Mouse (Mus musculus) thymus, postnatal 0 days (tissue): ENCODE results near the gene Kdm6b. TPM values are rescaled to one million over a fixed set of nuclear protein-coding genes. Genes with fewer than 3 reads are reported as not detected.
A peak's percentile ranks its signal among the peaks of the same experiment; 100 is the strongest.
"Not testable (repeated sequence)": the region's sequence is repeated elsewhere in the genome, so short reads cannot be mapped to it uniquely, and the experiment has no call there.

Experiments used
- DNase-seq: peaks from one replicate; pipeline ENCODE4 v3.0.0-alpha.2; 2015; ENCODE audit warnings: low spot score
- polyA plus RNA-seq: library from polyadenylated mRNA; unstranded; fragments of >200 nt; fragmentation: Nextera tagmentation; extraction: Ambion mirVana; gene quantifications from 2 replicates; pipeline ENCODE4 v1.2.1, GENCODE M21; 2015

The Kdm6b gene
- polyA plus RNA-seq, 1 experiment from 2014 or later, result 45.6 TPM

GRCm38 (mm10) chr11:69406867-69407723 lies 6.4 kb downstream of the Kdm6b start:
- DNase-seq, result no peak

DNA sequence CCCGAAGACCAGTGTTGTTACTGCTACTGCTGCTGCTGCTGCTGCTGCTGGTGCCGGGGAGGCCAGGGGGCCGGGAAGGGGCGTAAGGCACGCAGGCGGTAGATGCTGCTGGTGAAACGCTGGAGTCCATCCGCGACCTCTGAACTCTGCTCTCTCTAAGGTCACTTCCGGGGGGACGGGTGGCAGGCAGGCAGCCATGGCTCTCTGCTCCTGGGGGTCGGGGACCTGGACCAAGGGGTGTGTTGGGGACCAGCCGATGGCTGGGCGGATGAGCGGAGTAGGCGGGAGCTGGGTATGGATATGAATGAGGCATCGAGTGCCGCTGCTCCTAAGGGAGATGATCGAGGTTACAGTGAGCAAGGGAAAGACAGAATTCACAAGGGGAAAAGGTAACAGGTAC lies 7.2 kb downstream of the Kdm6b start:
- DNase-seq, result no peak

DNA sequence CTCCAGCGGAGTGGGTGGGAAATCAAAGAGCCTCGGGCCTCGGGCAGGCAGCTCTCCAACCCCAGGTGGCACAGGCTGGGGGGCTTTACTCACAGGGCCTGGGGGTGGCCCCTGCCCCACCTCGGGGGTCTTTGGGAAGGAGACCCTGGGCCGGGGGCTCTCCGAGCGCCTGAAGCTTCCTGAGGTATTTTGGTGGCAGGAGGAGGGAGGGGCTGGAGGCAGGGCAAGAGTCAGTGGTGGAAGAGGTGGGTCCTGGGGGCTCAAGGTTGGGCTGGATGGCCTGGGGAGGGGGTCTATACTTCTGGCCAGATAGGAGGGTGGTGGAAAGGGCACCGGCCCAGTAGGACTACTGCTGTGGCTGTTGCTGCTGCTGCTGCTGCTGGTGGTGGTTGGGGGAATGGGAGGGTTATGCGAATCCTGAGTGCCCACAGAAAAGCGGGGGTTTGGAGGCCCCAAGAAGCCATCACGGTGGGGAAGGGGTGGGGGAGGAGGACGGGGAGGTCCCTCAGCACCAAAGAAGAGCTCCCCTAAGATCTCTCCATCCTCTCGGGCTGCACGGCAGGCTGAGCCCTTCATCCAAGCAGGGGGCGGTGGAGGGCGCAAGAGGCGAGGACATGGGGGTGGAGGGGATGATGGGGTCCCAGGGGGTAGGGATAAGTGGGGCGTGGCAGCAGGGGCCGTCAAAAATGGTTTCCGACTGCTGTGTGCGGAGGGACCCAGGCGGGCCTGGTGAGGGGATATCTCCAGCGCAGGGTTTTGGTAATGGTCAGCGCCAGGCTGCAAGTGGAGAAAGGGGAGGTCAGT lies 7.9 kb downstream of the Kdm6b start:
- DNase-seq, result no peak

DNA sequence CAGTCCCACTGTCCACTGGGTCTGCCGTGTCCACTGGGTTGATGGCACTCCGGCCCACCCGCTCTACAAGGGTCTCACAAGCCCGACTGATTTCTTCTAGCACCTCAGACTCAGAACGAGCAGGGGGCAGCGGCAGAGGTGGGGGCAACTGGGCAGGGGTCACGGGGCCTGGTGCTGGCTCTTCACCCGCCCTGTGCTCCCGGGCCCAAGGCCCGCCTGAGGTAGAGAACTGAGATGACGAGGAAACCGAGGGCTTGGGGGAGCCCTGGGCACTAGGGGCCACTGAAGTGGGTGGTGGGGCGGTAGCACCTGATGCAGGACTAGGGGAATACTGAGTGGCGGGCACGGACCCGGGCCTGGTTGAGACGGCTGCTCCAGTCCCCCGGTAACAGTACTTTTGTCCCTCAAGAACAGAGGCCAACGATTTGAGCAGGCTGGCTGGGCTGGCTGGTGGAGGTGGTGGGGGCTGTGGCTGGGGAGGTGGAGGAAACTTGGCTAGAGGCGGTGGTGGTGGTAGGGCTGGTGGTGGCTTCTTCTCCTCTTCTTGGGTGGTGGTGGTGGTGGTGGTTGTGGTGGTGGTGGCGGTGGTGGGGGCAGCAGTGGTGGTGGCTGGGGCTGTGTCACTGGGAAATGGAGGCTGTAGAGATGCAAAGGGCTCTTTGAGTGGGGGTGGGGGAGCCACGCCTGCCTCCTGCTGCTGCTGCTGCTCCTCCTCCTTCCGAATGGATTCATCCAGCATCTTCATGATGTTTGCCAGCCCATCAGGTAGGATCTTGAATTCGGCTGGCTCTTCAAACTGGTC lies 8.7 kb downstream of the Kdm6b start:
- DNase-seq, result no peak

DNA sequence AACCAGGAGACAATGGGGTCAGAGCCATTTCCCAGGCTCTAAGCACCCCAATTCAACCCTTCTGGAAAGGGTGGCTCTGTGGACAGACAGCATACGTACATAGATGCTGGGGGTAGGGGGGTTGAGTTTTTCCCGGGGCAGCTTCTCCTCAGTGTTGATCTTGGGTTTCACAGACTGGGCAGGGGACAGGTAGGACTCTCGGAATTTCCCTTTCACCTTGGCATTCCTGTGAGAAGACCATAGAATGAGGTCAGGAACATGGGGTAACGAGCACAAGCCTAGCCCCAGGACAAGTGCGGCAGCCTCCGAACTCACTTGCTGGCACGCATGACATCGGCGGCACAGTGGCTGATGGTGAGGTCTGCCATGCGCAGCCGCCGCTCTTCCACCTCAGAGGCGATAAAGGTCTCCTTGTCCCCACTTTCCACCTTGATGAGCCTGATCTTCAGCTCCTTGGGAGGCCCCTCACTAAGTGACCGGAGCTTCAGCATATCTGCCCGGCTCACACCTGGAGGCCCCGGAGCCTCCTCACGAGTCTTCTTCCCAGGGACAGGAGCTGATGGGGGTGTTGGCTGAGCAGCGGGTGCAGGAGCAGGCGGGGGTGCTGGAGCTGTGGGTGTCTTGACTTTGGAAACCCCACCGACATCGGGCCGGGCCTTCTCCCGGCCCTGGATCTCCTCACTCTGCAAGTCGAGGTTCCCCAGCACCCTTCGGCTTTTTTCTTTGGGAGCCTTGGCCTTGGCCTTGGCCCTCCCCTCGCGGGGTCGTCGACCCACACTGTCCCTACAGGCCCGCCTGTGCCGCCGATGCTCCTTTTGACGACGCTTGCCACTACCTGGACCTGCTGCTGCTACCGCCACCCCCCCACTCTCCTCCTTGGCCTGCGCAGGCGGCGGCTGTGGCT lies 9.5 kb downstream of the Kdm6b start:
- no peak for DNase-seq

- no peak for DNase-seq
These were observed 11.5 kb downstream of the Kdm6b start for GRCm38 (mm10) chr11:69401987-69402386.

- peak; percentile 96 for DNase-seq
These were observed 12.3 kb downstream of the Kdm6b start for GRCm38 (mm10) chr11:69401210-69401637.

GRCm38 (mm10) chr11:69400083-69400850 lies 13.2 kb downstream of the Kdm6b start:
- no peak for DNase-seq

GRCm38 (mm10) chr11:69399201-69400082 lies 14.0 kb downstream of the Kdm6b start:
- DNase-seq, result no peak

DNA sequence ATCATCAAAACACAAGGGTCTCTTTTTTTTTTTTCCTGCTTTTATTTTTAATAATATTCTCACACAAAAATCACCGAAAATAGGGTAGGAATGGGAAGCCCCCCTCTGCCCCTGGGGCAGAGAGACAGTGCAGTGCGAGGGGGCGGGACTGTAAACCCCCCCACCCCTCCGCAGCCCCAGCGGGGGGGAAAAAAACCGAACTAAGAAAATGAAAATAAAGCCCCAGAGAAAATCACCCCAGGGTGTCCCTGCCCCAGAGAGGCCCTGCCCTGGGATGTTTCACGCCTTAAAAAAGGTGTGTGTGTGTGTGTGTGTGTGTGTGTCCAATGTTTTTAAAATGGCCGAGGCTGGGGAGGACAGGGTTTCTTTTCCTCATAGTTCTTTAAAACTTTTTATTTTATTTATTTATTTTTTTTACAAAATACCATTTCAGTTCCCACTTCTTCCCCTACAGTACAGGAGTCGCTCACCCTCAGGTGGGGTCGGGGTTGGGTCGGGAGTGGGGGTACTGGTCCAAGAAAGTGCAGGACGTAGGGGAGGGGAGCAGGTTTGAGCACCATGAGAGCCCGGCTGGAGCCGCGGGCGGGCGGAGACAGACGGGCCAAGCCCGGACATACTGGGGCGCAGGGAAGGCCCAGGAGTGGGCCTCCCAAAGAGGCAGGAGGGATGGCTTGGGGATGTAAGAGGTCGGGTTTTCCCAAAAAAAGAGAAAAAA lies 14.8 kb downstream of the Kdm6b start:
- no peak for DNase-seq

DNA sequence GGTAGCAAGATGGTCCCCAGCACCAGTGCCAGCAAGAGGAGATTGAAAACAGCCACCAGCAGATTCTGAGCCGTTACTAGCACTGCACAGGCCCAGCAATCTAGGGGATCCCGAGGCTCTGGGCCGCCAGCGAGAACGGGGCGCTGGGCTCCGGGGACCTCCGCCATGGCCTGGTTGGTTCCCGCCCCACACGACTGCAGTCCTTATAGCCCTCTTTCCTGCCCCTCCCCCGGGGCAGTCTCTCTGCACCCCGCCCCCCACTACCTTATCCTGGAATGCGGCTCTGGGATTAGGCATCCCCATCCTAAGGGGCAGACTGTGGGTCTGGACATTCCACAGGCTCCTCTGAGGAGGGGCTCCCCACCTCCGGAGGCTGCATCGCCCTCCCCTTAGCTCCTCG lies 15.4 kb downstream of the Kdm6b start, which contains the start of gene Tmem88:
Gene Tmem88 (minus strand): TSS at position 176 of the 400 bp plus-strand sequence.
- DNase-seq, result no peak

GRCm38 (mm10) chr11:69397581-69398057 lies 15.9 kb downstream of the Kdm6b start:
- no peak for DNase-seq

GRCm38 (mm10) chr11:69396772-69397171 lies 16.7 kb downstream of the Kdm6b start:
- no peak for DNase-seq

GRCm38 (mm10) chr11:69395634-69396373 lies 17.7 kb downstream of the Kdm6b start:
- DNase-seq, result peak; percentile 99

- DNase-seq, result not testable (repeated sequence)
These were observed 18.2 kb downstream of the Kdm6b start, which contains the start of the genes Naa38 and Cyb5d1 for GRCm38 (mm10) chr11:69395235-69395633. Gene Naa38 (plus strand): TSS chr11:69395487. Gene Cyb5d1 (minus strand): TSS chr11:69395631.

DNA sequence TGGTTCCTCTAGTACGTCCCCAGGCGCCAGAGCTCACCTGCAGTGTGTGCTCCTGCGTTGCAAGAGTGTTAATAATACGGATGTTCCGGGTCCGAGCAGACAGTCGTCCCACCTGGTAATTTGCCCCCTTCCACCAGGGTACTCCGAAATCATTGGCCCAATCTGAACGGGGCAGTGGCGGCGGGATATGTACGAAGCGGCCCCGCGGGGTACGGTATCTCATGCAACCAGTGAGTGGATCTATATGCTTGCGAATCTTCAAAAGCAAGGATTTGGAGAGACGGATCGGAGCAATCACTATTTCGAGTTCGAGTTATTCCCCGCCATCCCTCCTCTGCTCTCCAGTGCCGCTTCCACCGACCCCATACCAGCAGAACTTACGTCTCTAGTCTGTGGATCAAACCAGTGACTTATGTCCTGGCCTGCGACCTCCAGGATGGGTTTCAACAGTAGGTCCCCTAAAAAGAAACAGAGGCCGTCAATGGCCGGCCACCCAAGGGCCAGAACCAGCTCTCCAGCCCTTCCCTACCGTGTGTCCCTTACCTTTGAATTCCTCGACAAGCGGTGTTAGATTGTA lies 18.8 kb downstream of the Kdm6b start:
- DNase-seq, result not testable (repeated sequence)
